Mouse (Mus musculus): ENCODE results near the gene Lhx3. TPM values are rescaled to one million over a fixed set of nuclear protein-coding genes. Genes with fewer than 3 reads are reported as not detected.

Gene Lhx3
- polyA plus RNA-seq, 1 experiment from 2014 or later = not detected

GRCm38 (mm10) chr2:26188517-26188916 is 19.6 kb downstream of the Lhx3 start:
- no peak for DNase-seq (ENCODE audit: low spot score)

GRCm38 (mm10) chr2:26184352-26184751 is 23.7 kb downstream of the Lhx3 start:
- Histone ChIP-seq H3K9ac (ENCODE audit: low read depth, low read length) (no peak overlapping the region), H3K27ac (no peak overlapping the region), H3K4me2 (ENCODE audit: low read length) (no peak overlapping the region), H3K36me3 (ENCODE audit: insufficient read depth, low read length) (no peaks in the 10 kb centered on the region), H3K27me3 (ENCODE audit: insufficient read depth, low read length) (no peaks in the 10 kb centered on the region), H3K4me3 (replicated peaks; ENCODE audit: low read depth, low read length) (no peak overlapping the region), H3K4me1 (replicated peaks; ENCODE audit: insufficient read depth, low read length) (no peaks in the 10 kb centered on the region), H3K9me3 (replicated peaks; ENCODE audit: low read length) (no peaks in the 10 kb centered on the region)
- DNase-seq (ENCODE audit: low spot score) (no peak), ATAC-seq (replicated peaks; ENCODE audit: low FRiP score, low read depth) (no peak)
- TF ChIP-seq CTCF (IDR thresholded peaks at IDR 0.05; ENCODE audit: low read depth) = no peak
- WGBS = 49% methylated on average over 3 of the region's 3 CpGs

More at GRCm38 (mm10) chr2:26188517-26188916, 19.6 kb downstream of the Lhx3 start:
- Histone ChIP-seq H3K27me3 (ENCODE audit: insufficient read depth, low read length) (peaks cover 6% of the 10 kb centered on the region; the same call in 1 of the 2 replicates), H3K36me3 (ENCODE audit: insufficient read depth, low read length) (no peaks in the 10 kb centered on the region), H3K4me1 (replicated peaks; ENCODE audit: insufficient read depth, low read length) (no peaks in the 10 kb centered on the region), H3K9me3 (replicated peaks; ENCODE audit: low read length) (no peaks in the 10 kb centered on the region), H3K27ac (no peak overlapping the region), H3K4me2 (ENCODE audit: low read length) (no peak overlapping the region), H3K9ac (ENCODE audit: low read depth, low read length) (no peak overlapping the region), H3K4me3 (replicated peaks; ENCODE audit: low read depth, low read length) (no peak overlapping the region)
- no peak for ATAC-seq (replicated peaks; ENCODE audit: low FRiP score, low read depth)
- WGBS = 77% methylated on average over 5 of the region's 5 CpGs
- TF ChIP-seq CTCF (IDR thresholded peaks at IDR 0.05; ENCODE audit: low read depth) = no peak

GRCm38 (mm10) chr2:26182646-26183045 is 25.4 kb downstream of the Lhx3 start:
- peak; percentile 50 for DNase-seq (ENCODE audit: low spot score)
- H3K27ac ChIP-seq = no peak overlapping the region
- H3K36me3 ChIP-seq (ENCODE audit: insufficient read depth, low read length) = no peaks in the 10 kb centered on the region
- no peaks in the 10 kb centered on the region for H3K27me3 ChIP-seq (ENCODE audit: insufficient read depth, low read length)
- no peak for ATAC-seq (replicated peaks; ENCODE audit: low FRiP score, low read depth)
- H3K4me3 ChIP-seq (replicated peaks; ENCODE audit: low read depth, low read length) = no peak overlapping the region
- TF ChIP-seq CTCF (IDR thresholded peaks at IDR 0.05; ENCODE audit: low read depth) = peak; percentile 86
- no peak overlapping the region for H3K9ac ChIP-seq (ENCODE audit: low read depth, low read length)
- H3K4me2 ChIP-seq (ENCODE audit: low read length) = no peak overlapping the region
- no peaks in the 10 kb centered on the region for H3K9me3 ChIP-seq (replicated peaks; ENCODE audit: low read length)
- 20% methylated on average over 6 of the region's 6 CpGs for WGBS
- H3K4me1 ChIP-seq (replicated peaks; ENCODE audit: insufficient read depth, low read length) = no peaks in the 10 kb centered on the region

GRCm38 (mm10) chr2:26177189-26177588 is 30.9 kb downstream of the Lhx3 start:
- TF ChIP-seq CTCF (IDR thresholded peaks at IDR 0.05; ENCODE audit: low read depth) = no peak
- H3K4me1 ChIP-seq (replicated peaks; ENCODE audit: insufficient read depth, low read length) = no peaks in the 10 kb centered on the region
- DNase-seq (ENCODE audit: low spot score) (no peak), ATAC-seq (replicated peaks; ENCODE audit: low FRiP score, low read depth) (no peak)
- H3K4me3 ChIP-seq (replicated peaks; ENCODE audit: low read depth, low read length) = no peak overlapping the region
- WGBS = 40% methylated on average over 2 of the region's 2 CpGs
- H3K27me3 ChIP-seq (ENCODE audit: insufficient read depth, low read length) = no peaks in the 10 kb centered on the region
- H3K4me2 ChIP-seq (ENCODE audit: low read length) = no peak overlapping the region
- no peaks in the 10 kb centered on the region for H3K36me3 ChIP-seq (ENCODE audit: insufficient read depth, low read length)
- no peak overlapping the region for H3K27ac ChIP-seq
- no peak overlapping the region for H3K9ac ChIP-seq (ENCODE audit: low read depth, low read length)
- H3K9me3 ChIP-seq (replicated peaks; ENCODE audit: low read length) = no peaks in the 10 kb centered on the region

- TF ChIP-seq CTCF (IDR thresholded peaks at IDR 0.05; ENCODE audit: low read depth) = no peak
- H3K27ac ChIP-seq = no peak overlapping the region
- H3K4me2 ChIP-seq (ENCODE audit: low read length) = no peak overlapping the region
- no peaks in the 10 kb centered on the region for H3K27me3 ChIP-seq (ENCODE audit: insufficient read depth, low read length)
- DNase-seq (ENCODE audit: low spot score) (no peak), ATAC-seq (replicated peaks; ENCODE audit: low FRiP score, low read depth) (no peak)
- no peaks in the 10 kb centered on the region for H3K4me1 ChIP-seq (replicated peaks; ENCODE audit: insufficient read depth, low read length)
- 72% methylated on average over 5 of the region's 5 CpGs for WGBS
- no peak overlapping the region for H3K4me3 ChIP-seq (replicated peaks; ENCODE audit: low read depth, low read length)
- no peaks in the 10 kb centered on the region for H3K36me3 ChIP-seq (ENCODE audit: insufficient read depth, low read length)
- no peak overlapping the region for H3K9ac ChIP-seq (ENCODE audit: low read depth, low read length)
- no peaks in the 10 kb centered on the region for H3K9me3 ChIP-seq (replicated peaks; ENCODE audit: low read length)
Observed at GRCm38 (mm10) chr2:26176731-26177130, 31.4 kb downstream of the Lhx3 start.

- Histone ChIP-seq H3K27me3 (ENCODE audit: insufficient read depth, low read length) (no peaks in the 10 kb centered on the region), H3K27ac (no peak overlapping the region), H3K4me2 (ENCODE audit: low read length) (no peak overlapping the region), H3K4me3 (replicated peaks; ENCODE audit: low read depth, low read length) (no peak overlapping the region), H3K9ac (ENCODE audit: low read depth, low read length) (no peak overlapping the region), H3K36me3 (ENCODE audit: insufficient read depth, low read length) (no peaks in the 10 kb centered on the region), H3K4me1 (replicated peaks; ENCODE audit: insufficient read depth, low read length) (no peaks in the 10 kb centered on the region), H3K9me3 (replicated peaks; ENCODE audit: low read length) (no peaks in the 10 kb centered on the region)
- DNase-seq (ENCODE audit: low spot score) = peak; percentile 43
- no peak for TF ChIP-seq CTCF (IDR thresholded peaks at IDR 0.05; ENCODE audit: low read depth)
- WGBS = 4% methylated on average over 4 of the region's 4 CpGs
- ATAC-seq (replicated peaks; ENCODE audit: low FRiP score, low read depth) = peak; percentile 52
Observed at GRCm38 (mm10) chr2:26175191-26175590, 32.9 kb downstream of the Lhx3 start.

GRCm38 (mm10) chr2:26172166-26172565 is 35.9 kb downstream of the Lhx3 start:
- no peaks in the 10 kb centered on the region for H3K36me3 ChIP-seq (ENCODE audit: insufficient read depth, low read length)
- ATAC-seq (replicated peaks; ENCODE audit: low FRiP score, low read depth) = no peak
- H3K4me3 ChIP-seq (replicated peaks; ENCODE audit: low read depth, low read length) = no peak overlapping the region
- DNase-seq (ENCODE audit: low spot score) = no peak
- no peak overlapping the region for H3K27ac ChIP-seq
- H3K9ac ChIP-seq (ENCODE audit: low read depth, low read length) = no peak overlapping the region
- no peaks in the 10 kb centered on the region for H3K9me3 ChIP-seq (replicated peaks; ENCODE audit: low read length)
- no peak overlapping the region for H3K4me2 ChIP-seq (ENCODE audit: low read length)
- 76% methylated on average over 2 of the region's 2 CpGs for WGBS
- no peak for TF ChIP-seq CTCF (IDR thresholded peaks at IDR 0.05; ENCODE audit: low read depth)
- H3K27me3 ChIP-seq (ENCODE audit: insufficient read depth, low read length) = no peaks in the 10 kb centered on the region
- H3K4me1 ChIP-seq (replicated peaks; ENCODE audit: insufficient read depth, low read length) = no peaks in the 10 kb centered on the region
